Mouse (Mus musculus): ENCODE results near the gene Agbl1.

Gene Agbl1

GRCm38 (mm10) chr7:77132615-77133420 lies 903.1 kb downstream of the Agbl1 start:
- in situ Hi-C loops (cut with MboI; ENCODE audit: low pct_unique_long_range_greater_than_20kb in 1 of 2, low sequenced_read_pairs in 2 of 2, unreplicated experiment in 1 of 2) = no loop called here

- in situ Hi-C loops (cut with MboI; ENCODE audit: low pct_unique_long_range_greater_than_20kb in 1 of 2, low sequenced_read_pairs in 2 of 2, unreplicated experiment in 1 of 2) = no loop called here
These were observed 905.2 kb downstream of the Agbl1 start for GRCm38 (mm10) chr7:77134860-77135259.

GRCm38 (mm10) chr7:77138707-77139106 lies 909.0 kb downstream of the Agbl1 start:
- in situ Hi-C loops (cut with MboI; ENCODE audit: low pct_unique_long_range_greater_than_20kb in 1 of 2, low sequenced_read_pairs in 2 of 2, unreplicated experiment in 1 of 2) = no loop called here

- in situ Hi-C loops (cut with MboI; ENCODE audit: low pct_unique_long_range_greater_than_20kb in 1 of 2, low sequenced_read_pairs in 2 of 2, unreplicated experiment in 1 of 2) = no loop called here
These were observed 917.8 kb downstream of the Agbl1 start for GRCm38 (mm10) chr7:77147527-77147926.

GRCm38 (mm10) chr7:77148820-77149219 lies 919.1 kb downstream of the Agbl1 start:
- in situ Hi-C loops (cut with MboI; ENCODE audit: low pct_unique_long_range_greater_than_20kb in 1 of 2, low sequenced_read_pairs in 2 of 2, unreplicated experiment in 1 of 2) = no loop called here

GRCm38 (mm10) chr7:77149846-77150245 lies 920.2 kb downstream of the Agbl1 start:
- in situ Hi-C loops (cut with MboI; ENCODE audit: low pct_unique_long_range_greater_than_20kb in 1 of 2, low sequenced_read_pairs in 2 of 2, unreplicated experiment in 1 of 2) = no loop called here

GRCm38 (mm10) chr7:77152393-77152792 lies 922.7 kb downstream of the Agbl1 start:
- in situ Hi-C loops (cut with MboI; ENCODE audit: low pct_unique_long_range_greater_than_20kb in 1 of 2, low sequenced_read_pairs in 2 of 2, unreplicated experiment in 1 of 2) = no loop called here

GRCm38 (mm10) chr7:77152909-77153308 lies 923.2 kb downstream of the Agbl1 start:
- in situ Hi-C loops (cut with MboI; ENCODE audit: low pct_unique_long_range_greater_than_20kb in 1 of 2, low sequenced_read_pairs in 2 of 2, unreplicated experiment in 1 of 2) = no loop called here

GRCm38 (mm10) chr7:77164921-77165320 lies 935.2 kb downstream of the Agbl1 start:
- in situ Hi-C loops (cut with MboI; ENCODE audit: low pct_unique_long_range_greater_than_20kb in 1 of 2, low sequenced_read_pairs in 2 of 2, unreplicated experiment in 1 of 2) = no loop called here
